Mouse (Mus musculus) cerebellum, postnatal 25 days (tissue): ENCODE results near the gene Map9.
"Not testable (repeated sequence)": the region's sequence is repeated elsewhere in the genome, so short reads cannot be mapped to it uniquely, and the experiment has no call there.

Experiments used
- DNase-seq, 2 experiments: peaks; one replicate each; pipeline ENCODE4 v3.0.0; 2021; ENCODE audit warnings: mixed read lengths in 2 of 2

Gene Map9

DNA sequence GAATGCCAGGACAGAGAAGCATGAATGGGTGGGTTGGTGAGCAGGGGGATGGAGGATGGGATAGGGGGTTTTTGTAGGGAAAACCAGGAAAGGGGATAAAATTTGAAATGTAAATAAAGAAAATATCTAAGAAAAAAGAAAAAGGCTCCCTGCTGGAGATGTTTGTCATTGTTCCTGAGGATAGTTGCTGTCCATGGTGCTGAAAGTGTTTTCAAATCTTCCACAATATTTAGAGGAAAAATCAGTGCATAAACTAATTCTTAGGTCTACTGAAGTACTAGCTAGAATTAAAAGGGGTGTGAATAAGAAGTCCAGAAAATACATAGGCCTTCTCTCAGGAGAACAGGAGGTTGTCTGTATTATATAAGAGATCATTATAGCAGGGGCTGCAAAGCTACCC is 54.6 kb downstream of the Map9 start:
- no peak for DNase-seq

DNA sequence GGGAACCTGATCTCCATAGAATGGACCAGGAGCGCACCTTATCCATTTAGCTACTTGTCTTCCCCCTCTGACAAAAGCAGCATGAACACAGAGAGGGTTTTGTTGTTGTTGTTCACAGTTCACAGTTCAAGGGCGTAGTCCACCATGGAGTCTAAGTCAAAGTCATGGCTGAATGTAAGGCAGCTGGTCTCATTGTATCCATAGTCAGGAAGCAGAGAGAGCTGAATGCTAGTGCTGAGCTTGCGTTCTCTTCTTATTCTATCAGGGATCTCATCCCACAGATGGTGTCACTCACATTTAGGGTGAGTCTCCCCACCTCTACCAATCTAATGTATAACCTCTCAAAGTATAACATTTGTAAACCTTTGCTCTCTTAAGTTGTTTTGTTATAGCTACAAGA is 60.1 kb downstream of the Map9 start:
- DNase-seq: no peak

DNA sequence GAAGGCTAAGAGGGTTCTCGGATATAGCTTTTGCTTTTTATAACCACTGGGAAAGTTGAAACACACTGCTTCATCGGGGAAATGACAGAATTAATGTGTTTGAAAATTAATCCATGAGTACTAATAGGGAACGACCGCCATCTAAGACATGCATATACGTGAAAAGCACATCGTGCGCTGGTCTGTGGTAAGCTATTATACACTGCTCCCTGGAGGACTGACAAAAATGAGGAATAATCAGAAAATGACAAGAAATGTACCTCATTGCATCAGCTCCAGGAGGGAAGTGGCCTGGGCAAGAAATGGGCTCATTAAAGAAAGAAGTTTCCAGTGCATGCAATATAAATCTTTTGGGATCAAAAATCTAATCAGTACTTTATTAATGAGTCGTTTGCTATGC is 77.5 kb downstream of the Map9 start:
- no peak for DNase-seq

DNA sequence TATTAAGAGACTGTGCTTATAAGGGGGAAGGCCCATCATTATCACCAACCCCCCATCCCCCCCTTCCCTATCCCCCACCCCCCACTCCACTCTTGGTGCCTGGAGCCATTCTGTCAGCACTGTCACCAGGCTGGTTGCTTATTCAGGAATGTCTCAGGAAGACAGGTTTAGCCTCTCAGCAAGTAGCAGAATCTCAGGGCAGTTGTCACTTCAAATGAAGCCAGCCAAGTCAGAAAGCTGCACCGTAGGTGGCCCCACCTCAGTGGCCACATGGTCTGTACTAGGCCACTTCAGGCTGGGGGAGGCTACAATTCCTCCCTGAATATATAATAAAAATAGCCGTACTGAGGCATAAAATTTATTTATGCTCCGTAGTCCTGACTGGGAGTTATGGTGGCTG is 83.1 kb downstream of the Map9 start:
- DNase-seq: peak; percentile 71 to 73

DNA sequence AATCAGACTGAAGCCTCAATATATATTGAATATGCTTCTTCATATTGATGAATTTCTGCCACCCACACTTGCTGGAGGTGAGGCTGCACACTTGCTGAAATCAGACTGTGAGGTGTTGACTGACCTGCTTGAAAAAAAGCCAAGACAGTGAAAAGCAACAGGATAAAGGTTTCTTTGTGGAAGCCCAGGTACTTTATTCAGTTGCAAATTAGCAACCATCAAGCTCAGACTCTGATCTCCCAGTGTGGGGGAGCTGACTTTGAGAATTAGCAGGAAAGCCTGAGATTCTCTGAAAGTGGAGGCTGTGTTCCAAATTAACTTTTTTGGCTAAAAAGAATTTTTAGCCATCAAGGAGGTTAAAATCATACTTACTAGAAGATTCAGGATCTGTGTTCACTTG is 83.8 kb downstream of the Map9 start:
- not testable (repeated sequence) for DNase-seq
